Mouse (Mus musculus): ENCODE results near the gene C1qb. TPM values are rescaled to one million over a fixed set of nuclear protein-coding genes. Genes with fewer than 3 reads are reported as not detected.

The C1qb gene
- polyA plus RNA-seq (2017; shearing (Covaris generic)), result 14.4 TPM

DNA sequence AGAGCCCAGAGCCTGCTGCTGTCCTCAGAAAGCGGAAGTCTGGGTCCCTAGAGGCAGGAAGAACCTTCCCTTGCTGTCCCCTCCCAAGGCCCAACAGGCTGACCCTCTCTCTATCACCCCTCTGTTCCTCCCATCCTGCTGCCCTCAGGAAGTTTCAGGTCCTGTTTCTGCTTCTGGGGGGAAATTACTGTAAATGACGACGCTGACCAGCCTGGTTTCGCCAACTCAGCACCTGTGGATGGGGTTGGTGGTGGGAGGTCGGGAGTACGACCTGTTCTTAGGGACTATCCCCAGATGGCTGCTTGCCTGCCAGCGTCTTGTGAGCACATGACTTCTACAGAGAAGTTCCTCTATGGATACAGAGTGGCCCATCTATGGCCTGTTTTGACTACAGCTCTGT is at the start of gene C1qb:
C1qb (minus strand) TSS at position 87 of the 400 bp plus-strand sequence.

DNA sequence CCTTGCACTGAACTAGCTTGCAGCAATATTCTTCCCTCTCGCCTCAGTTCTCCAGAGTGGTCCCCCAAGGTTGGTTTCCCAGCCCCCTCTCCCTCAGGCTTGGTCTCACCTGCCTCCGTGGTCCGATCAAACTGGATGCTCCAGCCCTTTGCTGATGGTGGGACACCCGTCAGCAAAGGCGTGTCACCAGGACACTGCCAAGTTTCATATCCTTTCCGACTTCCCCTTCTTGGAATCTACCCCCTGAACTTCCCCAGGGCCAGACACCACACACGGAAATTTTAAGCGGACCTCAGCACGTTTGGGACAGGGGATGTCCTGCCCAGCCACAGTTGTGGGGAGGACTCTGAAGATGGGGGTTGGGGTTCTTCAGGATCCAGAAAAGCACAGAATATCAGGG is 12.7 kb upstream of the C1qb start, which contains the start of gene C1qa:
C1qa (minus strand) TSS at position 167 of the 400 bp plus-strand sequence.

DNA sequence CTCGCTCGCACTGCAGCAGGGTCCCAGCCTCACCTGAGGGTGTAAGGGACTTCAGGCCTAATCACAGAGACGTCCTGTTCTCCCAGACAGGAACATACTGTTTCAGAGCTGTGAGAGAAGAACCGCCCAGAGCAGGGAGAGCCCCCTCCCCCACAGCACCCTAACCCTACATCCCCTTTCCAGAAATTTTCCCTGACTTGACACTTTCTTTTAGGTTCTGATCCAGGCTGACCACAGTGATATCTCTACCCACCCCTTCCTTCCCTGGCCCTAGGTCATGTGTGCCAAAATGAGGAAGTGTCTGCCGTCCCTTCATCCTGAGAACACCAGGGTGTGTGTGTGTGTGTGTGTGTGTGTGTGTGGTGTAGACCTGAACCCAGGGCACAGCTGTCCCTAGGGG is 6.8 kb upstream of the C1qb start, which contains the start of gene C1qc:
C1qc (minus strand) TSS at position 255 of the 400 bp plus-strand sequence.

DNA sequence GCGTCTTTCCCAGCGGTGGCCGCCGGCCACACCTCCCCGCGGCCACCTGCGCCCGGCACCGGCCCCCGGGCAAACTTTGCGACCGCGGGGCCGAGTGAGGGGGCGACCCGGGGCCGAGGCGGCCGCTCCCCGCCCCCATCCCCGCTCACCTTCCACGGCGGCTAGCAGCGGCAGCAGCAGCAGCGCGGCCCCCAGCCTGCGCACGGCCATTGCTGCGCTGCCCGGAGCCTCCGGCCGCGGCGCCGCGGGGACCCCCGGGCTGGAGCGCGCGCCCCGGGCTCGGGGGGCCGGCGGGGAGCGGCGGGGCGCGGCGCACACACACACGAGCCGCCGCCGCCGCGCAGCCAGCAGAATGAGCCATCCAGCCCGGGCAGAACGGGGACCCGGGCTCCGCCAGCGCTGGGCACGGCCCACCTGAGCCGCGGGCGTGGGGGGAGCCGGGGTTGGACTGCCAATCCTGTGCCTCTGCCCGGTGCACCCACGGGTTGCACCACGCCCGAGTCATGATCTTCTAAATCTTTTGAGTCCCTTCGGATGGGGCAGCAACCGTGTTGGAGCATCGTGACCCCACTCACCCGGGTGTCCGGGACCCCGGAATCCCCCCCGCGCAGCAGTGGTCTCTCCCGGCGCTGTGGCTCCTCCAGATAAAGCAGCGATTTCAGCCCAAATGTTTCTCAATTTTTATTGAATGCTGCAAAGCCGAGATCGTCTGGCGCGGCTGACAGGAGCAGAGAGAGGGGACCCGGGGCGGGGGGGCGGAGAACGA is 50.2 kb downstream of the C1qb start, which contains the start of gene Ephb2:
Ephb2 (minus strand) TSS at position 368 of the 766 bp plus-strand sequence.

Other genes with a start within 250 kb of the C1qb start
- not detected for gene Ephb2, start 50.2 kb downstream of the C1qb start, polyA plus RNA-seq (2017; shearing (Covaris generic))
- 13.1 TPM for gene C1qc, start 6.9 kb upstream of the C1qb start, polyA plus RNA-seq (2017; shearing (Covaris generic))
- gene C1qa, start 12.6 kb upstream of the C1qb start, polyA plus RNA-seq (2017; shearing (Covaris generic)), result 13.1 TPM
- not detected for gene Epha8, start 70.6 kb upstream of the C1qb start, polyA plus RNA-seq (2017; shearing (Covaris generic))
- 13.1 TPM for gene Zbtb40, start 162.6 kb upstream of the C1qb start, polyA plus RNA-seq (2017; shearing (Covaris generic))

Measured in activated CD4-positive, CD25-positive, alpha-beta regulatory T cell, adult 9 weeks (primary cell).